Mouse (Mus musculus) hindbrain, embryonic 10.5 days (tissue): ENCODE data around the gene Med13l. TPM values are rescaled to one million over a fixed set of nuclear protein-coding genes. Genes with fewer than 3 reads are reported as not detected.
"Not testable (repeated sequence)": the region's sequence is repeated elsewhere in the genome, so short reads cannot be mapped to it uniquely, and the experiment has no call there.

Experiments used
- DNase-seq: peaks from one replicate; pipeline ENCODE4 v3.0.0-alpha.2; 2017; ENCODE audit warnings: low spot score
- H3K27ac ChIP-seq: fragments of 300-500 bp; sonication (generic); 2 replicates; pipeline ENCODE4 v1.5.1; 2016; ENCODE audit warnings: mild to moderate bottlenecking, moderate library complexity
- H3K27me3 ChIP-seq: fragments of 300-500 bp; sonication (generic); 2 replicates; pipeline ENCODE4 v1.6.1; 2016; ENCODE audit warnings: mild to moderate bottlenecking; ENCODE audit not compliant: poor library complexity, insufficient read depth, severe bottlenecking
- H3K36me3 ChIP-seq: fragments of 300-500 bp; sonication (generic); 2 replicates; pipeline ENCODE4 v1.6.1; 2016; ENCODE audit warnings: mild to moderate bottlenecking, moderate library complexity
- H3K4me1 ChIP-seq: fragments of 300-500 bp; sonication (generic); replicated peaks from 2 replicates; pipeline ENCODE4 v1.6.1; 2016; ENCODE audit warnings: mild to moderate bottlenecking
- H3K4me3 ChIP-seq: fragments of 300-500 bp; sonication (generic); 2 replicates; pipeline ENCODE4 v1.5.1; 2016; ENCODE audit warnings: mild to moderate bottlenecking, moderate library complexity
- H3K9me3 ChIP-seq: fragments of 300-500 bp; sonication (generic); 2 replicates; pipeline ENCODE4 v1.6.1; 2016; ENCODE audit warnings: mild to moderate bottlenecking, moderate library complexity
- WGBS: fragments of 180-500 bp; shearing (Covaris S2); methylation state at CpG from one replicate; pipeline ENCODE4 v1.1.7; 2016; 5-methylcytosine and 5-hydroxymethylcytosine counted together
- polyA plus RNA-seq: library from polyadenylated mRNA; unstranded; fragments of >200 nt; fragmentation: Nextera tagmentation; extraction: Ambion mirVana; gene quantifications from 2 replicates; pipeline ENCODE4 v1.2.1, GENCODE M21; 2016

Med13l gene
- polyA plus RNA-seq, 1 experiment from 2014 or later, result 11.0 TPM

GRCm38 (mm10) chr5:118647384-118647783 lies 86.9 kb downstream of the Med13l start:
- WGBS, result 61% methylated on average over 6 of the region's 6 CpGs
- H3K27me3 ChIP-seq, result no peaks in the 10 kb centered on the region
- no peak overlapping the region for H3K4me3 ChIP-seq
- H3K4me1 ChIP-seq, result peaks cover 46% of the 10 kb centered on the region
- H3K36me3 ChIP-seq, result no peaks in the 10 kb centered on the region
- H3K27ac ChIP-seq, result 0 out of 2 replicates have a peak overlapping the region, but pooled peaks have one; percentile 16
- H3K9me3 ChIP-seq, result no peaks in the 10 kb centered on the region
- no peak for DNase-seq

GRCm38 (mm10) chr5:118649215-118650006 lies 88.9 kb downstream of the Med13l start:
- WGBS, result 88% methylated on average over 10 of the region's 10 CpGs
- H3K4me3 ChIP-seq, result no peak overlapping the region

GRCm38 (mm10) chr5:118650007-118650548 lies 89.6 kb downstream of the Med13l start:
- Histone ChIP-seq H3K36me3 (no peaks in the 10 kb centered on the region), H3K27me3 (no peaks in the 10 kb centered on the region), H3K27ac (no peak overlapping the region), H3K4me1 (peaks cover 38% of the 10 kb centered on the region), H3K4me3 (no peak overlapping the region), H3K9me3 (no peaks in the 10 kb centered on the region)
- 86% methylated on average over 4 of the region's 4 CpGs for WGBS
- no peak for DNase-seq

More at GRCm38 (mm10) chr5:118649215-118650006, 88.9 kb downstream of the Med13l start:
- no peak overlapping the region for H3K27ac ChIP-seq
- H3K9me3 ChIP-seq, result no peaks in the 10 kb centered on the region
- DNase-seq, result no peak
- H3K36me3 ChIP-seq, result no peaks in the 10 kb centered on the region
- peaks cover 38% of the 10 kb centered on the region for H3K4me1 ChIP-seq
- no peaks in the 10 kb centered on the region for H3K27me3 ChIP-seq

GRCm38 (mm10) chr5:118650746-118651145 lies 90.3 kb downstream of the Med13l start:
- H3K4me3 ChIP-seq, result no peak overlapping the region

GRCm38 (mm10) chr5:118652611-118653010 lies 92.1 kb downstream of the Med13l start:
- DNase-seq, result no peak
- H3K36me3 ChIP-seq, result no peaks in the 10 kb centered on the region
- peaks cover 24% of the 10 kb centered on the region for H3K4me1 ChIP-seq
- no peak overlapping the region for H3K27ac ChIP-seq
- no peaks in the 10 kb centered on the region for H3K27me3 ChIP-seq
- H3K9me3 ChIP-seq, result no peaks in the 10 kb centered on the region
- H3K4me3 ChIP-seq, result no peak overlapping the region
- WGBS, result 92% methylated on average over 8 of the region's 8 CpGs

More at GRCm38 (mm10) chr5:118650746-118651145, 90.3 kb downstream of the Med13l start:
- peaks cover 33% of the 10 kb centered on the region for H3K4me1 ChIP-seq
- no peaks in the 10 kb centered on the region for H3K36me3 ChIP-seq
- H3K9me3 ChIP-seq, result no peaks in the 10 kb centered on the region
- 0 out of 2 replicates have a peak overlapping the region, but pooled peaks have one; percentile 40 for H3K27ac ChIP-seq
- DNase-seq, result no peak
- no peaks in the 10 kb centered on the region for H3K27me3 ChIP-seq
- WGBS, result 77% methylated on average over 7 of the region's 7 CpGs

GRCm38 (mm10) chr5:118653119-118653518 lies 92.6 kb downstream of the Med13l start:
- H3K27me3 ChIP-seq, H3K4me3 ChIP-seq, H3K36me3 ChIP-seq, DNase-seq, H3K27ac ChIP-seq, H3K9me3 ChIP-seq: not testable (repeated sequence)
- H3K4me1 ChIP-seq, result peaks cover 19% of the 10 kb centered on the region
- 91% methylated on average over 5 of the region's 5 CpGs for WGBS

- H3K4me1 ChIP-seq, result peaks cover 23% of the 10 kb centered on the region
- H3K36me3 ChIP-seq, result no peaks in the 10 kb centered on the region
- WGBS, result 75% methylated on average over 11 of the region's 11 CpGs
Observed at GRCm38 (mm10) chr5:118654599-118654998, 94.1 kb downstream of the Med13l start.

GRCm38 (mm10) chr5:118655025-118655424 lies 94.5 kb downstream of the Med13l start:
- no peak overlapping the region for H3K27ac ChIP-seq
- no peak overlapping the region for H3K4me3 ChIP-seq
- WGBS, result 64% methylated on average over 2 of the region's 2 CpGs
- H3K9me3 ChIP-seq, result no peaks in the 10 kb centered on the region
- H3K4me1 ChIP-seq, result peaks cover 23% of the 10 kb centered on the region
- H3K27me3 ChIP-seq, result no peaks in the 10 kb centered on the region
- no peak for DNase-seq
- H3K36me3 ChIP-seq, result no peaks in the 10 kb centered on the region

More at GRCm38 (mm10) chr5:118654599-118654998, 94.1 kb downstream of the Med13l start:
- no peaks in the 10 kb centered on the region for H3K9me3 ChIP-seq
- no peak overlapping the region for H3K4me3 ChIP-seq
- no peak overlapping the region for H3K27ac ChIP-seq
- H3K27me3 ChIP-seq, result no peaks in the 10 kb centered on the region
- no peak for DNase-seq

GRCm38 (mm10) chr5:118655428-118655827 lies 94.9 kb downstream of the Med13l start:
- no peaks in the 10 kb centered on the region for H3K36me3 ChIP-seq
- DNase-seq, result no peak
- H3K9me3 ChIP-seq, result no peaks in the 10 kb centered on the region
- no peak overlapping the region for H3K27ac ChIP-seq
- no peak overlapping the region for H3K4me3 ChIP-seq
- H3K27me3 ChIP-seq, result no peaks in the 10 kb centered on the region
- H3K4me1 ChIP-seq, result peaks cover 23% of the 10 kb centered on the region
- 74% methylated on average over 7 of the region's 7 CpGs for WGBS

- H3K4me3 ChIP-seq, result no peak overlapping the region
- H3K27ac ChIP-seq, result no peak overlapping the region
- no peaks in the 10 kb centered on the region for H3K27me3 ChIP-seq
- no peak for DNase-seq
- peaks cover 18% of the 10 kb centered on the region for H3K4me1 ChIP-seq
- H3K36me3 ChIP-seq, result no peaks in the 10 kb centered on the region
- 86% methylated on average over 6 of the region's 6 CpGs for WGBS
- H3K9me3 ChIP-seq, result no peaks in the 10 kb centered on the region
Observed at GRCm38 (mm10) chr5:118655966-118656365, 95.5 kb downstream of the Med13l start.

GRCm38 (mm10) chr5:118658256-118658837 lies 97.9 kb downstream of the Med13l start:
- DNase-seq, result no peak
- H3K9me3 ChIP-seq, result no peaks in the 10 kb centered on the region
- no peaks in the 10 kb centered on the region for H3K36me3 ChIP-seq
- H3K4me3 ChIP-seq, result no peak overlapping the region
- no peak overlapping the region for H3K27ac ChIP-seq
- H3K4me1 ChIP-seq, result peaks cover 10% of the 10 kb centered on the region
- WGBS, result 96% methylated on average over 7 of the region's 7 CpGs
- no peaks in the 10 kb centered on the region for H3K27me3 ChIP-seq

GRCm38 (mm10) chr5:118659713-118660112 lies 99.2 kb downstream of the Med13l start:
- no peak for DNase-seq
- Histone ChIP-seq H3K27ac (no peak overlapping the region), H3K4me3 (no peak overlapping the region), H3K27me3 (no peaks in the 10 kb centered on the region; the same call in 1 of the 2 replicates), H3K36me3 (no peaks in the 10 kb centered on the region), H3K4me1 (peaks cover 9% of the 10 kb centered on the region), H3K9me3 (no peaks in the 10 kb centered on the region)
- whole genome bisulfite sequencing, result 81% methylated on average over 2 of the region's 2 CpGs

- no peak for DNase-seq
- no peaks in the 10 kb centered on the region for H3K9me3 ChIP-seq
- no peak overlapping the region for H3K4me3 ChIP-seq
- WGBS, result 66% methylated on average over 5 of the region's 5 CpGs
- no peaks in the 10 kb centered on the region; the same call in 1 of the 2 replicates for H3K27me3 ChIP-seq
- H3K4me1 ChIP-seq, result peaks cover 27% of the 10 kb centered on the region
- no peaks in the 10 kb centered on the region for H3K36me3 ChIP-seq
- no peak overlapping the region for H3K27ac ChIP-seq
Observed at GRCm38 (mm10) chr5:118661751-118662150, 101.3 kb downstream of the Med13l start.
